Mouse (Mus musculus): ENCODE data around the gene Dnah10.

- TF ChIP-seq CTCF (IDR thresholded peaks at IDR 0.05) (no peak), EP300 (IDR thresholded peaks at IDR 0.05) (no peak)
Measured at GRCm38 (mm10) chr5:124840202-124840601, 115.3 kb downstream of the Dnah10 start.
